Mouse (Mus musculus) neural tube, embryonic 14.5 days (tissue): ENCODE measurements around the gene Fcer2a. TPM values are rescaled to one million over a fixed set of nuclear protein-coding genes. Genes with fewer than 3 reads are reported as not detected.
A peak's percentile ranks its signal among the peaks of the same experiment; 100 is the strongest.

ENCODE experiments used
- ATAC-seq: fragments of 200-750 bp; cut with Nextera tagmentation; 2 replicates; pipeline ENCODE4 v1.8.0; 2017; ENCODE audit warnings: low read depth, mild to moderate bottlenecking, moderate TSS enrichment, moderate library complexity
- H3K27ac ChIP-seq: fragments of 300-500 bp; sonication (generic); 2 replicates; pipeline ENCODE4 v1.5.1; 2014; ENCODE audit warnings: low read depth, mild to moderate bottlenecking, control low read depth, low read length, moderate library complexity, mixed read lengths
- H3K27me3 ChIP-seq: fragments of 300-500 bp; sonication (generic); 2 replicates; pipeline ENCODE4 v1.6.1; 2014; ENCODE audit warnings: low read length; ENCODE audit not compliant: control insufficient read depth, insufficient read depth
- H3K36me3 ChIP-seq: fragments of 300-500 bp; sonication (generic); 2 replicates; pipeline ENCODE4 v1.6.1; 2014; ENCODE audit warnings: low read length, mixed read lengths; ENCODE audit not compliant: control insufficient read depth, insufficient read depth
- H3K4me1 ChIP-seq: fragments of 300-500 bp; sonication (generic); 2 replicates; pipeline ENCODE4 v1.6.1; 2014; ENCODE audit warnings: low read length; ENCODE audit not compliant: control insufficient read depth, insufficient read depth
- H3K4me2 ChIP-seq: fragments of 300-500 bp; sonication (generic); 2 replicates; pipeline ENCODE4 v1.6.1; 2014; ENCODE audit warnings: mild to moderate bottlenecking, low read depth, low read length, control low read depth
- H3K4me3 ChIP-seq: fragments of 300-500 bp; sonication (generic); 2 replicates; pipeline ENCODE4 v1.5.1; 2014; ENCODE audit warnings: low read depth, low read length, control low read depth, mixed read lengths
- H3K9ac ChIP-seq: fragments of 300-500 bp; sonication (generic); replicated peaks from 2 replicates; pipeline ENCODE4 v1.6.1; 2014; ENCODE audit warnings: low read depth, mild to moderate bottlenecking, control low read depth, low read length, mixed read lengths
- H3K9me3 ChIP-seq: fragments of 300-500 bp; sonication (generic); 2 replicates; pipeline ENCODE4 v1.6.1; 2016; ENCODE audit warnings: low read length; ENCODE audit not compliant: control insufficient read depth
- WGBS: fragments of 180-500 bp; shearing (Covaris S2); extraction: QIAGEN DNeasy Blood & Tissue Kit; methylation state at CpG from one replicate; pipeline ENCODE4 v1.1.7; 2014; 5-methylcytosine and 5-hydroxymethylcytosine counted together
- polyA plus RNA-seq: library from polyadenylated mRNA; unstranded; fragments of >200 nt; fragmentation: Nextera tagmentation; extraction: Ambion mirVana; gene quantifications from 2 replicates; pipeline ENCODE4 v1.2.1, GENCODE M21; 2014

Gene Fcer2a
- polyA plus RNA-seq, 1 experiment from 2014 or later = 0.15 TPM

GRCm38 (mm10) chr8:3670388-3670787 is 23.6 kb downstream of the Fcer2a start:
- no peak for ATAC-seq
- Histone ChIP-seq H3K4me1 (no peaks in the 10 kb centered on the region), H3K36me3 (no peaks in the 10 kb centered on the region), H3K9me3 (no peaks in the 10 kb centered on the region), H3K27ac (no peak overlapping the region), H3K4me2 (no peak overlapping the region), H3K4me3 (no peak overlapping the region), H3K27me3 (no peaks in the 10 kb centered on the region), H3K9ac (no peak overlapping the region)
- WGBS = 76% methylated on average over 2 of the region's 2 CpGs

DNA sequence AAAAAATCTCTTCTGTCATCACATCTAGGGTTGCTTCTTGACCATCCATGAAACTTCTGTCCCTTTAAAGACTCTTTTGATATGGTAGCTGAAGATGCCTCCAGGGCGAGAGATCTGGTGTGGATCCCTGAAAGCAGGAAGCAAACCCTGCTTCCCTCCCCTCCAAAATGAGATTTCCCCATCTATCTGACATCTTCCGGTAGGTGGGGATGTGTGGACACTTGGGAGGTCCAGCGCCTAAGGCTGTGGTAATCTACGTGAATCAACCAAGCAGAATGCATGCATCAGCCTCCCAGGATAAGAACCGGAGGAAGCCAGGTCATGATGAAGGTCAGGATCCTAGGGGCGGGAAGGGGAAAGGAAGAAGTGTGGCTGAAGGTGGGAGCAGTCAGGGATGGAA is 28.5 kb downstream of the Fcer2a start, which contains the start of gene Mcemp1:
Gene Mcemp1, plus strand, starts transcription at position 248 of the 400 bp plus-strand sequence.
- Histone ChIP-seq H3K4me2 (no peak within 1 kb of the TSS), H3K4me3 (no peak within 1 kb of the TSS), H3K36me3 (no peaks in the 10 kb centered on the region), H3K4me1 (no peaks in the 10 kb centered on the region), H3K27me3 (no peaks in the 10 kb centered on the region), H3K27ac (no peak within 1 kb of the TSS), H3K9ac (no peak within 1 kb of the TSS), H3K9me3 (no peaks in the 10 kb centered on the region)
- no peak for ATAC-seq
- WGBS = 79% methylated on average over 6 of the region's 6 CpGs

GRCm38 (mm10) chr8:3664405-3664804 is 29.6 kb downstream of the Fcer2a start:
- WGBS = 63% methylated on average over 5 of the region's 5 CpGs
- Histone ChIP-seq H3K9ac (no peak overlapping the region), H3K36me3 (no peaks in the 10 kb centered on the region), H3K4me3 (no peak overlapping the region), H3K4me1 (no peaks in the 10 kb centered on the region), H3K27ac (no peak overlapping the region), H3K9me3 (no peaks in the 10 kb centered on the region), H3K4me2 (no peak overlapping the region), H3K27me3 (no peaks in the 10 kb centered on the region)
- no peak for ATAC-seq

- no peak for ATAC-seq
- no peak overlapping the region for H3K9ac ChIP-seq
- no peaks in the 10 kb centered on the region for H3K36me3 ChIP-seq
- 82% methylated on average over 8 of the region's 8 CpGs for WGBS
- no peaks in the 10 kb centered on the region for H3K4me1 ChIP-seq
- H3K4me3 ChIP-seq = no peak overlapping the region
- no peaks in the 10 kb centered on the region for H3K27me3 ChIP-seq
- H3K4me2 ChIP-seq = no peak overlapping the region
- H3K27ac ChIP-seq = no peak overlapping the region
- no peaks in the 10 kb centered on the region for H3K9me3 ChIP-seq
These were observed 33.1 kb downstream of the Fcer2a start for GRCm38 (mm10) chr8:3660889-3661288.

DNA sequence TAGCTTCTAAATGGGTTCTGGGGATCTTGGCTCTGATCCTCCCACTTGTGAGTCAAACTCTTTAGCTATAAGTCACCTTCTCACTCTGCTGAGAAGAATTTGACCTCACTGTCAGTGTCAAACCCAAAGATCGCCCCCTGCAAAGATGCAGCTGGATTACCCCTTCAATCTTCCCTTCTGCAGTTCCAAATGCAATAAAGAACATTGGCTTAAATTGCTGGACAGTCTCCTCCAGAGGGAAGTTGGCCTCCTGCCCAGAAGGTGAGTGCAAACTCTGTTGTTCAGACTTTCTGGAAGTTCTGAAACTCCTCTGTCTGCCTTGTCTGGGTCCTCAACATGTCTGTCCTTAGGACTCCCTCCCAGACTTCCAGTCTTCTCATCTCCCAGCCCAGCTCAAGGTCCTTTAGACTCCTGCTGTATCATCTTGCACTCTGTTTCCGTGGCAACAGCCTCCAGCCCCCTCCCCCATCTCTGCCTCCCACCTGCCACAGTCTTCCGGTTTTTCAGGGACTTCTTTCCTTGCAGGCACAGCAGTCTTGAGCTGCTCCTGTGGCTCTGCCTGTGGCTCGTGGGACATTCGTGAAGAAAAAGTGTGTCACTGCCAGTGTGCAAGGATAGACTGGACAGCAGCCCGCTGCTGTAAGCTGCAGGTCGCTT is 37.1 kb downstream of the Fcer2a start:
- Histone ChIP-seq H3K4me3 (no peak overlapping the region), H3K9ac (0 out of 2 replicates have a peak overlapping the region, but pooled peaks have one; percentile 12)

DNA sequence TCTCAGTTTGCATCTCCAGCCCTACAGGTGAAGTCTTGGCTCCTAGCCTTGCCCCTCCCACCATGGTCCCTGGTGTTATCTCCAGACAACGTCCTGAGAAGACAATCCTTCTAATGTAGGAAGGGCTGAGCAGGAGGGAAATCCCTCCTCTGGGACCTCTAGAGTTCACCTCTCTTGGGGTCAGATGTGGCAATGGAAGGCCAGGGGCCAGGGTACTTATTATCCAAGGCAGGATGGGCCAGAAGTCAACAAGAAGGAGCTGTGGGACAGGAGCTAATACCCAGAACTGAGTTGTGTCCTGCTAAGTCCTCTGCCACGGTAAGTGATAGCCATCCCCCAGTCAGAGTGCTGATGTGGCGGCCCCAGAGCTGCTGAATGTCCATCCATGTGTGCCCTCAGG is 38.4 kb downstream of the Fcer2a start, which contains the start of gene Retn:
Gene Retn, plus strand, starts transcription at position 245 of the 400 bp plus-strand sequence.
- H3K27ac ChIP-seq = no peak within 1 kb of the TSS
- no peak within 1 kb of the TSS for H3K4me2 ChIP-seq
- WGBS = 78% methylated on average over 3 of the region's 3 CpGs
- H3K4me3 ChIP-seq = no peak within 1 kb of the TSS
- H3K27me3 ChIP-seq = no peaks in the 10 kb centered on the region
- H3K4me1 ChIP-seq = no peaks in the 10 kb centered on the region
- ATAC-seq = no peak
- H3K9ac ChIP-seq = no peak within 1 kb of the TSS
- H3K36me3 ChIP-seq = no peaks in the 10 kb centered on the region
- no peaks in the 10 kb centered on the region for H3K9me3 ChIP-seq

More for the DNA sequence above, 37.1 kb downstream of the Fcer2a start:
- ATAC-seq = 0 out of 2 replicates have a peak, but pooled peaks have one; percentile 30
- H3K27ac ChIP-seq = no peak overlapping the region
- H3K36me3 ChIP-seq = no peaks in the 10 kb centered on the region
- no peaks in the 10 kb centered on the region for H3K27me3 ChIP-seq
- no peaks in the 10 kb centered on the region for H3K4me1 ChIP-seq
- no peaks in the 10 kb centered on the region for H3K9me3 ChIP-seq
- 20% methylated on average over 7 of the region's 7 CpGs for WGBS
- H3K4me2 ChIP-seq = no peak overlapping the region

DNA sequence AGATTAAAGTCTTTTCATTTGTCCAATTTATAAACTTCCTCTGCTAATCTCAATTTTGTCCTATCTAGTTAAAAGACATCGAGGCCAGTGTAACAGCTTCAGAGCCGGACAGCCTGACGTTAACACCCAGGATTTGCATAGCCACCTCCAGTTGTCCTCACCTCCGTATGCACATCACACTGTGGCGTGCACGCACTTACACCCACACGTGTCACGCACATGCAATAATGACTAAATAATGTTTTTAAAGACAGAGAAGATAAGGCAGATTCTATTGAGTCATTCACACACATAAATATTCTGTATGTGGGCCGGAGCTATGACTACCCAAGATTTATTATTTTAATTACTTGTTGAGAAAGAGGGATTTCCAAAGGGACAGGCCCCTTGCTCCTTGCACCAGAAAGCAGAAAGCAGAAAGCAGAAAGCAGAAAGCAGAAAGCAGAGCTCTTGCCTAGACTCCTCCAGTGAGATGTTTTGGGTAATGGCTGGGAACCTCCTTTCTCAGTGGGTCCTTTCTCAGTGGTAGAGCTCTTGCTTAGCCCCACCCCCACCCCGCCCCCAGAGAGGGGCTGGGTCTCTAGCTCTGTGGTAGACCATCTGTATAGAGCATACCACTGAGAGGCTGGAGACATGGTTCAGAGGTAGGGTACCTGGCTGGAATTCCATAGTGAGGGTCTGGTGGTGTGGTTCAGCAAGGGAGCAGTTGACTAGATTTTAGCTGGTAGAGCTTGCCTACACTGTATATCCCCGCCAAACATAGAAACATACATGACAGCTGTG is 39.1 kb downstream of the Fcer2a start:
- 66% methylated on average over 11 of the region's 11 CpGs for WGBS
- no peak overlapping the region for H3K27ac ChIP-seq
- H3K9me3 ChIP-seq = no peaks in the 10 kb centered on the region

DNA sequence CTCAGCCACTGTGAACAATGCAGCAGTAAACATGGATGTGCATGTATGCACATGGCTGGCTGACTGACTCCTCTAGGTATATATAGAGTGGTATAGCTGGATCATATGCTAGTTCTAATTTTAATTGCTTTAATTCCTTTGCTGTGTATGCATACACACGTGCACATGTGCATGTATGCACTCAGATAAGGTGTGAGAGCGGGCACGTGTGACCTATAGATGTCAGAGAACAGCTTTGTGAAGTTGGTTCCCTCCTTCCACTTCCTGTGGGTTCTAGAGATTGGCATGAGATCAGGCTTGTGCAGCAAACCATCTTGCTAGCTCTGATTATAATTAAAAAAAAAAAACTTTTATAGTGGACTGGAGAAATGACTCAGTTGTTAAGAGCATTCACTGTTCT is 41.1 kb downstream of the Fcer2a start:
- Histone ChIP-seq H3K4me3 (no peak overlapping the region), H3K27ac (no peak overlapping the region), H3K9ac (no peak overlapping the region), H3K4me2 (no peak overlapping the region), H3K4me1 (no peaks in the 10 kb centered on the region), H3K9me3 (no peaks in the 10 kb centered on the region), H3K36me3 (no peaks in the 10 kb centered on the region), H3K27me3 (no peaks in the 10 kb centered on the region)
- WGBS = 71% methylated on average over 3 of the region's 3 CpGs
- no peak for ATAC-seq

More for the DNA sequence above, 39.1 kb downstream of the Fcer2a start:
- no peak overlapping the region for H3K4me3 ChIP-seq
- no peaks in the 10 kb centered on the region for H3K4me1 ChIP-seq
- no peaks in the 10 kb centered on the region for H3K36me3 ChIP-seq
- no peak overlapping the region for H3K4me2 ChIP-seq
- H3K9ac ChIP-seq = no peak overlapping the region
- no peaks in the 10 kb centered on the region for H3K27me3 ChIP-seq
- ATAC-seq = peak; percentile 67; the same call in 1 of the 2 replicates

DNA sequence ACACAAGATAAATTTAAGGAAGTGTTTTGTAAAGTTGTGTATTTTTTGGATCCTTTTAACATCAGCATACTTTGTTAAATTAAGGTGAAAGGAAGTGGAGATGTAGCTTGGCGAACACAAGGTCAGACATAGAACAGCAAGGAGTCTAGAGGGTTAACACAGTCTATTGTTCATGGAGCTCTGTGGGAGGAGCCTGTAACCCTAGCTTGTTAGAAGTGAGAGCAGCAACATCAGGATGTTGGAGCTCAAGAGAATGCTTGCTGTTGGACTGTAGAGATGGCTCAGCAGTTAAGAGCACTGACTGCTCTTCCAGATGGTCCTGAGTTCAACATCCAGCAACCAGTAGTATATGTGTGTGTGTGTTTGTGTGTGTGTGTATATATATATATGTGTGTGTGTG is 45.0 kb downstream of the Fcer2a start:
- H3K4me2 ChIP-seq = no peak overlapping the region
- H3K9me3 ChIP-seq = no peaks in the 10 kb centered on the region
- ATAC-seq = no peak
- H3K27ac ChIP-seq = no peak overlapping the region
- H3K4me1 ChIP-seq = no peaks in the 10 kb centered on the region
- WGBS = 33% methylated on average over 1 of the region's 1 CpGs
- H3K9ac ChIP-seq = no peak overlapping the region
- H3K27me3 ChIP-seq = no peaks in the 10 kb centered on the region
- no peak overlapping the region for H3K4me3 ChIP-seq
- no peaks in the 10 kb centered on the region for H3K36me3 ChIP-seq
